Mouse (Mus musculus): Measurements from ENCODE around the gene Ephb3. TPM values are rescaled to one million over a fixed set of nuclear protein-coding genes. Genes with fewer than 3 reads are reported as not detected.

Ephb3 gene
- total RNA-seq, 1 experiment: 24.9 TPM

DNA sequence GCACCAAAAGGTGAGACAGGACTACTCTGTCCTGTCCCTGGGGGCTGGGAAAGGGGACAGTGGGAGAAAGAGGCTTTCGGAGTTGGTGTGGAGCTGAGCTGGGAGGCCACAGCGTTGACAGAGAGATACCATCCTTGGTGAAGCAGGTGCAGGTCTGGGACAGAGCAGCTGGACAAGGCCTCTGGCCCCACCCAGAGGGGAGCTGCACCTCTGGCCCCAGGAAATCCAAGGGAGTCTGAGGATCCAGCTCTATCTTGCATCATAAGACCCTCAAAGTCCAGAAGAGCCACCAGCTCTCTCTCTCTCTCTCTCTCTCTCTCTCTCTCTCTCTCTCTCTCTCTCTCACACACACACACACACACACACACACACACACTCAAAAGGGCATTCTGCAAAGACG, 40.2 kb downstream of the Ephb3 start:
- H3K4me3 ChIP-seq (ENCODE audit: insufficient read depth in 1 of 2, low read depth in 1 of 2, low read length in 2 of 2, poor library complexity in 1 of 2, severe bottlenecking in 1 of 2): no peak overlapping the region

DNA sequence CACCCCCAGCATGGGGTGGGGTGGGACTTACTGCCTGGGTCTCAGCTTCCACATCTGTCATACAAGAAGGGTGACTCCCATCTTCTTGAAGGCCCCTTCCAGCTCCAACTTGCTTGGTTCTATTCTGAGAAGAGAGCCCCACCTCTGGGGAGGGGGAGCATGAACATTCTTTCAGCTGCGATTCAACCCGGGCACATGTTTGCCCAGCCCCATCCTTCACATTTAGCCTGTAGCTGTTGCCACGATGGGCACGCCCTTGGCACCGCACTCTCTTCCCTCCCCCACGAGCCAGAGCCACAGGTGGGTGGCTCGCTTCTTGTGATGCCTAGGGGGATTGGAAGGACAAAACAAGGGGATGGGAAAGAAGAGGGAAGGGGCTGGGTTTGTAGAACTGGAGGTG, 40.8 kb downstream of the Ephb3 start:
- in situ Hi-C loops (cut with MboI; ENCODE audit: low sequenced_read_pairs in 2 of 2, unreplicated experiment in 2 of 2): no loop called here
- H3K27ac ChIP-seq (ENCODE audit: insufficient read depth, low read depth, low read length, poor library complexity, severe bottlenecking): no peak overlapping the region
- H3K36me3 ChIP-seq (ENCODE audit: control insufficient read depth, insufficient read depth, low read length, poor library complexity, severe bottlenecking): no peaks in the 10 kb centered on the region
- peaks cover 0 to 16% of the 10 kb centered on the region in 2 experiments; a peak in 2 of 4 replicates for H3K4me1 ChIP-seq (ENCODE audit: control insufficient read depth in 2 of 2, insufficient read depth in 2 of 2, low read length in 2 of 2, poor library complexity in 1 of 2)
- H3K9me3 ChIP-seq (ENCODE audit: control insufficient read depth, insufficient read depth, low read depth, low read length): no peaks in the 10 kb centered on the region
- no peak for DNase-seq (ENCODE audit: low read depth, low spot score)
- no peak for TF ChIP-seq MAFK (IDR thresholded peaks at IDR 0.05; ENCODE audit: insufficient read depth, low read depth, low read length)
- no peak for TF ChIP-seq ZNF384 (IDR thresholded peaks at IDR 0.05; ENCODE audit: low read depth, low read length)
- no peak for TF ChIP-seq CHD2 (IDR thresholded peaks at IDR 0.05; ENCODE audit: low read depth, low read length)
- TF ChIP-seq ZC3H11A (IDR thresholded peaks at IDR 0.05; ENCODE audit: borderline replicate concordance, low read depth, low read length): no peak
- TF ChIP-seq HCFC1 (IDR thresholded peaks at IDR 0.05; ENCODE audit: borderline replicate concordance, insufficient read depth, low read length): no peak
- H3K4me3 ChIP-seq (ENCODE audit: insufficient read depth in 1 of 2, low read depth in 1 of 2, low read length in 2 of 2, poor library complexity in 1 of 2, severe bottlenecking in 1 of 2): no peak overlapping the region
- no peak overlapping the region for H3K9ac ChIP-seq (ENCODE audit: insufficient read depth, low read depth, low read length, poor library complexity, severe bottlenecking)

More for the DNA sequence above, 40.2 kb downstream of the Ephb3 start:
- H3K36me3 ChIP-seq (ENCODE audit: control insufficient read depth, insufficient read depth, low read length, poor library complexity, severe bottlenecking): no peaks in the 10 kb centered on the region
- TF ChIP-seq ZNF384 (IDR thresholded peaks at IDR 0.05; ENCODE audit: low read depth, low read length) (no peak), CHD2 (IDR thresholded peaks at IDR 0.05; ENCODE audit: low read depth, low read length) (no peak), ZC3H11A (IDR thresholded peaks at IDR 0.05; ENCODE audit: borderline replicate concordance, low read depth, low read length) (no peak), HCFC1 (IDR thresholded peaks at IDR 0.05; ENCODE audit: borderline replicate concordance, insufficient read depth, low read length) (no peak), MAFK (IDR thresholded peaks at IDR 0.05; ENCODE audit: insufficient read depth, low read depth, low read length) (no peak)
- H3K4me1 ChIP-seq (ENCODE audit: control insufficient read depth in 2 of 2, insufficient read depth in 2 of 2, low read length in 2 of 2, poor library complexity in 1 of 2): peaks cover 0 to 16% of the 10 kb centered on the region in 2 experiments; a peak in 2 of 4 replicates
- no peak overlapping the region for H3K9ac ChIP-seq (ENCODE audit: insufficient read depth, low read depth, low read length, poor library complexity, severe bottlenecking)
- no peak overlapping the region for H3K27ac ChIP-seq (ENCODE audit: insufficient read depth, low read depth, low read length, poor library complexity, severe bottlenecking)
- H3K9me3 ChIP-seq (ENCODE audit: control insufficient read depth, insufficient read depth, low read depth, low read length): no peaks in the 10 kb centered on the region
- in situ Hi-C loops (cut with MboI; ENCODE audit: low sequenced_read_pairs in 2 of 2, unreplicated experiment in 2 of 2): no loop called here
- no peak for DNase-seq (ENCODE audit: low read depth, low spot score)

DNA sequence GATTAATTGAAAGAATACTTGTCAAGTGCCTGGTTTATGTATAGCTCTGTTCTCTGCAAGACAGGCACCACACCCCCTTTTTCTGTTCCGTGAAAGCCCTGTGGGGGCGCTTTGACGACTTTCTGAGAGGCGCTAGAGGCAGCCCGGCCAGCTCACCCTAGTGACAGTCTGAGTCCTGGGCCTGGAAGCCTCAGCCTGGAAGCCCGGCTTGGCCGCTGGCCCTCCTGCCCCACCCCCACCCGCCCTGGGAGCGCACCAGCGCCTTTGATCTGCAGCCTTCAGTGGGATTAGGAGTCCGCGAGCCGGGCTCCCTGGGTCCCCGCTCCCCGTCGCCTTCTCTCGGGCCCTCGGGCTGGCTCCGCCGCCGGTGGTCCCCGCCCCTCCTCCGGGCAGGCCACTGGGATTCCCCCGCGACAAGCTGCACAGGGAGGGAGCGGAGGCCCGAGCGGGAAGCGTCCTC, 41.4 kb downstream of the Ephb3 start:
- peaks cover 0 to 16% of the 10 kb centered on the region in 2 experiments; a peak in 2 of 4 replicates for H3K4me1 ChIP-seq (ENCODE audit: control insufficient read depth in 2 of 2, insufficient read depth in 2 of 2, low read length in 2 of 2, poor library complexity in 1 of 2)
- H3K4me3 ChIP-seq (ENCODE audit: insufficient read depth in 1 of 2, low read depth in 1 of 2, low read length in 2 of 2, poor library complexity in 1 of 2, severe bottlenecking in 1 of 2): peak overlapping the region; percentile 59 to 67
- no peak overlapping the region for H3K27ac ChIP-seq (ENCODE audit: insufficient read depth, low read depth, low read length, poor library complexity, severe bottlenecking)
- H3K9me3 ChIP-seq (ENCODE audit: control insufficient read depth, insufficient read depth, low read depth, low read length): no peaks in the 10 kb centered on the region
- H3K9ac ChIP-seq (ENCODE audit: insufficient read depth, low read depth, low read length, poor library complexity, severe bottlenecking): no peak overlapping the region
- DNase-seq (ENCODE audit: low read depth, low spot score): peak; percentile 65
- no peaks in the 10 kb centered on the region for H3K36me3 ChIP-seq (ENCODE audit: control insufficient read depth, insufficient read depth, low read length, poor library complexity, severe bottlenecking)
- TF ChIP-seq MAFK (IDR thresholded peaks at IDR 0.05; ENCODE audit: insufficient read depth, low read depth, low read length) (no peak), ZNF384 (IDR thresholded peaks at IDR 0.05; ENCODE audit: low read depth, low read length) (no peak), HCFC1 (IDR thresholded peaks at IDR 0.05; ENCODE audit: borderline replicate concordance, insufficient read depth, low read length) (no peak), ZC3H11A (IDR thresholded peaks at IDR 0.05; ENCODE audit: borderline replicate concordance, low read depth, low read length) (no peak), CHD2 (IDR thresholded peaks at IDR 0.05; ENCODE audit: low read depth, low read length) (no peak)
- in situ Hi-C loops (cut with MboI; ENCODE audit: low sequenced_read_pairs in 2 of 2, unreplicated experiment in 2 of 2): no loop called here

DNA sequence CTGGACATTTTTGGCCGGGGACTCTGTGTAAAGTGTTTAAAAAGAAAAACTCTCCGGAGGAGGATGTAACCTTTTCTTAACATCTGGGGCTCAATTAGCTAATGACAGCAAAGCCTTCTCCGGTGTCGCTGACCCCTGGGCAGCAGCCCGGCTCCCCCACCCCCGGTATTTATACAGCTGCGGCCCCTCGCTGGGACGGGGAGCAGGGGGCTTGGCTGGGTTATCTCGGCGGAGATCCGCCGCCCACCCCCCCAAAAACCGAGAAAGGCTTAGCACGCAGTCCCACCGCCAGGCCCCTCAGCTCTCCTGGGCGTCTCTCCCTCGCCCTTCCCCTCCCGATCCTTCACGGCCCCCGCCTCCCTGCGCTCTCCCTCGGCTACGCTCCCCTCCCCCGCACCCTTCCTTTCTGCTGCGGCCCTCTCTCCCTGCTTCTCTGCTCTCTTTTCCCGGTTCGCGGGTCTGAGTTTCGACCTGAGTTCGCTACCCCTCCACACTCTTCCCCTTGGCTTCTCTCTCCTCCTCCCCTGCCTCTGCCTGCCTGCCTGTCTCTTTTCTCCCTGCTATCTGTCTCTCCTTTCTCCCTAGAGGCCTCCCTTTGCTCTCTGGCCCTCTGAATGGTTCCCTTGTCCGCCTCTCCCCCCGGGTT, 42.0 kb downstream of the Ephb3 start:
- Histone ChIP-seq H3K9me3 (ENCODE audit: control insufficient read depth, insufficient read depth, low read depth, low read length) (no peaks in the 10 kb centered on the region), H3K4me3 (ENCODE audit: insufficient read depth in 1 of 2, low read depth in 1 of 2, low read length in 2 of 2, poor library complexity in 1 of 2, severe bottlenecking in 1 of 2) (peak overlapping the region; percentile 59 to 67), H3K4me1 (ENCODE audit: control insufficient read depth in 2 of 2, insufficient read depth in 2 of 2, low read length in 2 of 2, poor library complexity in 1 of 2) (peaks cover 0 to 16% of the 10 kb centered on the region in 2 experiments; a peak in 2 of 4 replicates), H3K27ac (ENCODE audit: insufficient read depth, low read depth, low read length, poor library complexity, severe bottlenecking) (no peak overlapping the region), H3K9ac (ENCODE audit: insufficient read depth, low read depth, low read length, poor library complexity, severe bottlenecking) (peak overlapping the region; percentile 8; the same call in 1 of the 2 replicates), H3K36me3 (ENCODE audit: control insufficient read depth, insufficient read depth, low read length, poor library complexity, severe bottlenecking) (no peaks in the 10 kb centered on the region)
- DNase-seq (ENCODE audit: low read depth, low spot score): peak; percentile 15
- in situ Hi-C loops (cut with MboI; ENCODE audit: low sequenced_read_pairs in 2 of 2, unreplicated experiment in 2 of 2): no loop called here
- TF ChIP-seq HCFC1 (IDR thresholded peaks at IDR 0.05; ENCODE audit: borderline replicate concordance, insufficient read depth, low read length) (no peak), ZNF384 (IDR thresholded peaks at IDR 0.05; ENCODE audit: low read depth, low read length) (no peak), MAFK (IDR thresholded peaks at IDR 0.05; ENCODE audit: insufficient read depth, low read depth, low read length) (no peak), ZC3H11A (IDR thresholded peaks at IDR 0.05; ENCODE audit: borderline replicate concordance, low read depth, low read length) (no peak), CHD2 (IDR thresholded peaks at IDR 0.05; ENCODE audit: low read depth, low read length) (no peak)

Data from ES-E14 (cell line).